Mouse (Mus musculus) small intestine, adult 2 months (tissue): ENCODE results near the gene Fgd2.

Experiments
- CTCF ChIP-seq: fragments of 200-500 bp; IDR thresholded peaks from 2 replicates; pipeline ENCODE4 v1.5.1; 2012; ENCODE audit warnings: low read depth, mild to moderate bottlenecking, control low read depth, inconsistent platforms, low read length, moderate library complexity, mixed read lengths; ENCODE audit not compliant: insufficient replicate concordance, insufficient read length; ENCODE audit errors: extremely low read depth
- POLR2A ChIP-seq: fragments of 200-500 bp; IDR thresholded peaks from 2 replicates; pipeline ENCODE4 v1.6.1; 2012; ENCODE audit warnings: low read depth, mild to moderate bottlenecking, control low read depth, inconsistent platforms, low read length, moderate library complexity

DNA sequence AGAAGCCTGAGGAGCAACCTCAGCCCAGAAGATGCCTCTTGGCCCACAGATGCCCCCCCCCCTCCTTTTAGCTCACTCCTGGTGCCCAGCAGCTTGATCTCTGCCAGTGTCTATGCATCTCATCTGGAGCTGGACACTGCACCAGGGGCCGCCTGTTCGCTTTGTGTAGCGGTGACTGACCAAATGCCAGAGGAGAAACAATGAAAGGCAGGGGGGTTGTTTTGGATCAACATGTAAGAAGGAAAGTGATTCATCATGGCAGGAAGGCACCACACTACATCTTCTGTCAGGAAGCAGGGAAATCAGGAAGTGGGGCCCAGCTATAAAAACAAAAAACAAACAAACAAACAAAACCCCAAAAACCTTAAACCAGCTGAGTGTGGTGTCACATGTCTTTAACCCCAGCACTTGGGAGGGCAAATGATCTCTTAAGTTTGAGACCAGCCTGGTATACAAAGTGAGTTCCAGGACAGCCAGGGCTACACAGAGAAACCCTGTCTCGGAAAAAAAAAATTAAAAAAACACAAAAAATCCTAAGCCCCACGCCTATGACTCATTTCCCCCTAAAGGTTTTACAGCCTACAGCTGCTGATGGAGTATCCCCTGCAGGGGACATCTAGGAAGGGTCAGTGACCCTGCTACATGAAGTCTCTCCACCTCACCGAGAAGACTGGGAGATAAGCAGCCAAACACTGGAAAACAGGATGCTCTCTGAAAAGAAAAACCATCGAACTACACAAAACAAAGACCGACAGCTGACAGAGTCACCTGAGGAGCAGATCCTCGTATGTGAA, 44.8 kb upstream of the Fgd2 start:
- TF ChIP-seq POLR2A: no peak
- no peak for TF ChIP-seq CTCF
